Mouse (Mus musculus): ENCODE results near the gene Cds1.

- TF ChIP-seq GATA1 (IDR thresholded peaks at IDR 0.05; ENCODE audit: borderline replicate concordance, low read length) (no peak), FLI1 (IDR thresholded peaks at IDR 0.05; ENCODE audit: low read length) (no peak)
Measured at GRCm38 (mm10) chr5:101827477-101827876, 62.5 kb downstream of the Cds1 start.
